Mouse (Mus musculus) lung, postnatal 0 days (tissue): Measurements from ENCODE around the gene G3bp2. TPM values are rescaled to one million over a fixed set of nuclear protein-coding genes. Genes with fewer than 3 reads are reported as not detected.

Source experiments
- ATAC-seq: fragments of 200-750 bp; cut with Nextera tagmentation; 2 replicates; pipeline ENCODE4 v1.8.0; 2017; ENCODE audit warnings: moderate library complexity
- DNase-seq: peaks from one replicate; pipeline ENCODE4 v3.0.0-alpha.2; 2016; ENCODE audit warnings: low spot score
- H3K27ac ChIP-seq: fragments of 300-500 bp; sonication (generic); 2 replicates; pipeline ENCODE4 v1.5.1; 2014; ENCODE audit warnings: antibody characterized with exemption, mild to moderate bottlenecking, low read length, mixed read lengths
- H3K27me3 ChIP-seq: fragments of 300-500 bp; sonication (generic); replicated peaks from 2 replicates; pipeline ENCODE4 v1.6.1; 2014; ENCODE audit warnings: low read length, mixed read lengths; ENCODE audit not compliant: insufficient read depth
- H3K36me3 ChIP-seq: fragments of 300-500 bp; sonication (generic); 2 replicates; pipeline ENCODE4 v1.6.1; 2014; ENCODE audit warnings: low read length, mixed read lengths; ENCODE audit not compliant: insufficient read depth
- H3K4me1 ChIP-seq: fragments of 300-500 bp; sonication (generic); 2 replicates; pipeline ENCODE4 v1.6.1; 2014; ENCODE audit warnings: antibody characterized with exemption, low read depth, low read length, mixed read lengths; ENCODE audit not compliant: insufficient read depth
- H3K4me2 ChIP-seq: fragments of 300-500 bp; sonication (generic); replicated peaks from 2 replicates; pipeline ENCODE4 v1.6.1; 2014; ENCODE audit warnings: low read depth, mild to moderate bottlenecking, low read length, moderate library complexity, mixed read lengths
- H3K4me3 ChIP-seq: fragments of 300-500 bp; sonication (generic); 2 replicates; pipeline ENCODE4 v1.5.1; 2014; ENCODE audit warnings: low read depth, low read length
- H3K9ac ChIP-seq: fragments of 300-500 bp; sonication (generic); replicated peaks from 2 replicates; pipeline ENCODE4 v1.6.1; 2014; ENCODE audit warnings: low read depth, mild to moderate bottlenecking
- H3K9me3 ChIP-seq: fragments of 300-500 bp; sonication (generic); 2 replicates; pipeline ENCODE4 v1.6.1; 2016; ENCODE audit warnings: low read length, mixed read lengths
- CTCF ChIP-seq: IDR thresholded peaks from 2 replicates; pipeline ENCODE4 v1.5.1; 2016; ENCODE audit warnings: antibody characterized with exemption, mild to moderate bottlenecking
- EP300 ChIP-seq: IDR thresholded peaks from 2 replicates; pipeline ENCODE4 v1.6.1; 2016; ENCODE audit warnings: antibody characterized with exemption, mild to moderate bottlenecking, control low read depth
- WGBS: fragments of 180-500 bp; shearing (Covaris S2); extraction: QIAGEN DNeasy Blood & Tissue Kit; methylation state at CpG from one replicate; pipeline ENCODE4 v1.1.7; 2014; 5-methylcytosine and 5-hydroxymethylcytosine counted together
- polyA plus RNA-seq: library from polyadenylated mRNA; unstranded; fragments of >200 nt; fragmentation: Nextera tagmentation; extraction: Ambion mirVana; gene quantifications from 2 replicates; pipeline ENCODE4 v1.2.1, GENCODE M21; 2015

Gene G3bp2
- polyA plus RNA-seq, 1 experiment from 2014 or later = 95.2 TPM

DNA sequence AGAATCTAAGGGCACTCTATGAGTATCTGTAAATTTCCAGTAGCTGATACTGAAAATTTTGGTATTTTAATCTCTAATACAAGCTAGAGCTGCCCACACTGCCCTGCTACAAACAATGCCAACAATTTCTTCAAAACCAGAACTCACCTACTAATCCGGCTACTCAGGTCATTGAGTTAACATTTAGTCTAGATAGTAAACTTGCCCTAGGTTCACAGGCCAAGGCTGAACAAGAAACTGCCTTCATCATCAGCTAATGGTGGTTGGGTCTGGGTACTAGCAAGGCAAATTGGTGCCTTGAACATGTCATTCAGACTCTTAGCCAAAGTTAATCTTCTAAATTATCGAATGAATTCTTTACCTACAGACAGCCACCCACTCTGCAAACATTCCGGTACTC, 2.2 kb downstream of the G3bp2 start:
- Histone ChIP-seq H3K36me3 (no peaks in the 10 kb centered on the region), H3K4me3 (no peak overlapping the region), H3K4me1 (peaks cover 5% of the 10 kb centered on the region; the same call in 1 of the 2 replicates), H3K27me3 (no peaks in the 10 kb centered on the region), H3K27ac (no peak overlapping the region), H3K4me2 (no peak overlapping the region), H3K9ac (no peak overlapping the region), H3K9me3 (no peaks in the 10 kb centered on the region)
- no peak for DNase-seq
- ATAC-seq = no peak
- WGBS = 43% methylated on average over 3 of the region's 3 CpGs
- TF ChIP-seq CTCF (no peak), EP300 (no peak)

DNA sequence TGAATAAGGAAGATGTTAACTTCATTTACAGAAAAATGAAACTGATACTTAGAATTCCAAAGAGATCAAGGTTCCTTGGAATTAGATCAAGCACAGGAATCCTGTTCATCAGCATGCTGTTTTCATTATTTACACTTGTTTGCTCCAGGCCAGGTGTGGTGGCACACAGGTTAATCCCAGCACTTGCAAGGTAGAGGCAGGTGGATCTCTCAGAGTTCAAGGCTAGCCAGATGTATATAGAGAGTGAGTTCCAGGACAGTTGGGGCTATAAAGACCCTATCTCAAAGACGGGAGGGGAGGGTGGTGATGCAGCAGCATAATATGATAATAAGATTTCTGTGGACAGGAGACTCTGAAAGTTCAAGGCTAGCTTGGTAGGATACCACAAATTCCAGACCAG, 3.1 kb downstream of the G3bp2 start:
- H3K9ac ChIP-seq = no peak overlapping the region

DNA sequence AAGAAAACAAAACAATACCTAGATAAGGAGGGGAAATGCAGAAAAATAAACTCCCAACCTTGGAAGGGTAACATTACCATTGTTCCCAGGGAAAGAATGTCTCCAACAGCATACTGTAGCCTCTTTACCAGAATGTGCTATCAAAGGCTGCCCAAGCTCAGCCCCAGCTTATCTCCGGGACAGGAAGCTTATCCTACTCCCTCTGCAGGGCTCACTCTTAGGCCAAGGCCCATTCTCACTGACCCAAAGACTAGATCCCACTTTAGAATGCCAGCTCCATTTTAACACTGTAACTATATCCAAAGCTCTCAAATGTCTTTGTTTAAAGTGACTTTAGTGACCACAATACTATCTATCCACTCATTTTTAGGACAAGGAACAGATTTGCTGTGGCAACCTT, 4.2 kb downstream of the G3bp2 start:
- ATAC-seq (no peak), DNase-seq (no peak)
- Histone ChIP-seq H3K27me3 (no peaks in the 10 kb centered on the region), H3K9ac (no peak overlapping the region), H3K4me3 (no peak overlapping the region), H3K36me3 (no peaks in the 10 kb centered on the region), H3K4me2 (no peak overlapping the region), H3K9me3 (no peaks in the 10 kb centered on the region), H3K4me1 (peaks cover 5% of the 10 kb centered on the region; the same call in 1 of the 2 replicates), H3K27ac (no peak overlapping the region)
- 52% methylated on average over 1 of the region's 1 CpGs for WGBS
- TF ChIP-seq EP300 = no peak
- no peak for TF ChIP-seq CTCF

More for the DNA sequence above, 3.1 kb downstream of the G3bp2 start:
- DNase-seq = no peak
- Histone ChIP-seq H3K27ac (no peak overlapping the region), H3K4me1 (peaks cover 5% of the 10 kb centered on the region; the same call in 1 of the 2 replicates), H3K27me3 (no peaks in the 10 kb centered on the region), H3K4me3 (no peak overlapping the region), H3K9me3 (no peaks in the 10 kb centered on the region), H3K4me2 (no peak overlapping the region), H3K36me3 (no peaks in the 10 kb centered on the region)
- TF ChIP-seq EP300 (no peak), CTCF (no peak)
- no peak for ATAC-seq
- 67% methylated on average over 1 of the region's 1 CpGs for WGBS

DNA sequence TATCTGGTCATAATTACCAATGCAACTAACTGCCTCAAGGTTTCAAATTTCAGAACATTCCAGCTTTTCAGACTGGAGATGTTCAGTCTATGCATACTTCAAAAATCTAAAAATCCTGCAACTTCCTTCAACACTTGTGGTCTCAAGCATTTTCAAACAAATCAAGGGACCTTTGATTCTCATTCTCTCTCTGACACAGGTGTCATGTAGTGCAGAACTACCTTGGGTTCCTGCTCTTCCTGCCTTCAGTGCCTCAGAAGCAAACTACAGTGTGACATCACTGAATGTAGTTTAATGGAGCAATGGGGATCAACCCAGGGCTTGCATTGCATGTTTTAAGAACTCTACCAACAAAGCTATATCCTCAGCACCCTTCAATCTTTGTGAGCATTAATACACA, 4.8 kb downstream of the G3bp2 start:
- no peak for DNase-seq
- Histone ChIP-seq H3K4me2 (no peak overlapping the region), H3K9me3 (no peaks in the 10 kb centered on the region), H3K36me3 (no peaks in the 10 kb centered on the region), H3K27ac (no peak overlapping the region), H3K4me1 (peaks cover 5% of the 10 kb centered on the region; the same call in 1 of the 2 replicates), H3K9ac (no peak overlapping the region), H3K27me3 (no peaks in the 10 kb centered on the region), H3K4me3 (no peak overlapping the region)
- no peak for ATAC-seq
- TF ChIP-seq CTCF = no peak
- TF ChIP-seq EP300 = no peak

DNA sequence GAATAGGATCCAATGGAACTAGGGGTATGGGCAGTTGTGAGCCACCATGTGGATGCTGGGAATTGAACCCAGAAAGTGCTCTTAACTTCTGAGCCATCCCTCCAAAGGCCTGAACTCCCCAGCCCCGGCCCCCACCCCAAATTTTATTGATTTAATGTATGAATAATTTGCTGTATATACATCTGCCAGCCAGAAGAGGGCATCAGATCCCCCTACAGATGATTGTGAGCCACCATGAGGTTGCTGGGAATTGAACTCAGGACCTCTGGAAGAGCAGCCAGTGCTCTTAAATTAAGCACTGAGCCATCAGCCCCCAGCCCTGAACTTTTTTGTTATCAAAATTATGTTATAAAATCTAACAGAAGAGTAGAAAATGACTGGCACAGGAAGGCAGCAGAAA, 7.2 kb downstream of the G3bp2 start:
- H3K9me3 ChIP-seq = no peaks in the 10 kb centered on the region
- no peak overlapping the region for H3K4me3 ChIP-seq
- TF ChIP-seq CTCF = peak; percentile 24
- no peak for TF ChIP-seq EP300
- H3K27ac ChIP-seq = no peak overlapping the region
- H3K9ac ChIP-seq = no peak overlapping the region
- H3K27me3 ChIP-seq = no peaks in the 10 kb centered on the region
- no peak overlapping the region for H3K4me2 ChIP-seq
- H3K36me3 ChIP-seq = no peaks in the 10 kb centered on the region; the same call in 1 of the 2 replicates
- 91% methylated on average over 1 of the region's 1 CpGs for WGBS
- no peak for ATAC-seq
- no peaks in the 10 kb centered on the region for H3K4me1 ChIP-seq
- no peak for DNase-seq

DNA sequence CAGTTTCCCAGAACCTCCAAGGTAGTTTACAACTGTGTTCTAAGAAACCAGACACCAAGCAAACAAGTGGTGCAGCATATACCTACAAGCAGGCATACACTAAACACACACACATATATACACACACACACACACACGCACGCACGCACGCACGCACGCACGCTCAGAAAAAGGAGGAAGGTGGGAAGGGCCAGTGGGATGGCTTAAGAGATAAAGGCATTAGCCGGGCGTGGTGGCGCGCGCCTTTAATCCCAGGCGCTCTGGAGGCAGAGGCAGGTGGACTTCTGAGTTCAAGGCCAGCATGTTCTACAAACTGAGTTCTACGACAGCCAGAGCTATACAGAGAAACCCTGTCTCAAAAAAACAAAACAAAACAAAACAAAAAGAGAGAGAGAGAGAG, 9.5 kb downstream of the G3bp2 start:
- H3K27me3 ChIP-seq = no peaks in the 10 kb centered on the region
- no peak overlapping the region for H3K9ac ChIP-seq
- no peaks in the 10 kb centered on the region for H3K4me1 ChIP-seq
- no peaks in the 10 kb centered on the region for H3K9me3 ChIP-seq
- WGBS = 88% methylated on average over 14 of the region's 14 CpGs
- H3K4me2 ChIP-seq = no peak overlapping the region
- no peaks in the 10 kb centered on the region; the same call in 1 of the 2 replicates for H3K36me3 ChIP-seq
- DNase-seq = no peak
- H3K4me3 ChIP-seq = no peak overlapping the region
- no peak for ATAC-seq
- no peak overlapping the region for H3K27ac ChIP-seq
- TF ChIP-seq CTCF = no peak
- TF ChIP-seq EP300 = no peak

DNA sequence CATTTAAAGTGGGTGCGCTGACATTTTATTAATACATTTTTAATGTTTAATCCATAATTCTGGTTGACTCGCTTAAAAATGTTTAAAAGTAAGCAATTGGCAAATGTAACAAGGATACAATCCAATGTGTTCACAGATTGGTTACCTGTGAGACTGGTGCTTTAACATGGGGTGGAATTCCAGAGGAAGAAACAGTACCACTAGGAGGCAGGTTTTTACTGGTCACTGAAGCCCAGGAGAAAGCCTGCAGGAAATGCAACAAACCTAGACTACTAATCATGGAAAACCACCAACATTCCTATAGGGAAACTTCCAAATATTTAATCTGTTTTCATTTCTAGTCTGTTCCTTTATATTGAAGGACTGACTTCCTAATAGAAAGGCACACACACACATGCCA, 20.3 kb downstream of the G3bp2 start:
- ATAC-seq = no peak
- Histone ChIP-seq H3K4me2 (no peak overlapping the region), H3K36me3 (peaks cover 23% of the 10 kb centered on the region), H3K9me3 (no peaks in the 10 kb centered on the region), H3K4me1 (no peaks in the 10 kb centered on the region), H3K27ac (no peak overlapping the region), H3K4me3 (no peak overlapping the region), H3K9ac (no peak overlapping the region), H3K27me3 (no peaks in the 10 kb centered on the region)
- WGBS = 96% methylated on average over 2 of the region's 2 CpGs
- DNase-seq = no peak
- no peak for TF ChIP-seq EP300
- TF ChIP-seq CTCF = peak; percentile 46
